ENCODE assay signal across 10 mouse cellular contexts in the genomic region with DNA sequence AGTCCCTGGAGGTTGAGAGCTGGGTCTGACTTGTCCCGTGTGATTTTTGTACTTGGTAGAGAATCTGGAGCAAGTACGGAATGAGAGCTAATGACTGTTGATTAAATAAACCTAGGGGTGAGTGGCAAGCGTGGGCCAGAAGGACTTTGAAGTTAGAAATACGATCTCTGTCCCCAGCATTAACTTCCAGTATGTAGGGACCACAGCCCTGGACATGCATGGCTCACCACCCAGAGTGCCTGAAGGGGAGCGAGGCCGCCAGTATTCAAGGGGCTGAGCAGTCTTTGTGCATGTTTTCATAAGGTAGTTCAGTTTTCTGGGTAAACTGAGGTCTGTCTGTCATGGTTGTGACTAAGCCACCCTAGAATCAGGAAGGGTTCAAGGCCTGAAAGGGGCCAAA. TPM values are rescaled to one million over a fixed set of nuclear protein-coding genes. Genes with fewer than 3 reads are reported as not detected.
DNase-seq lines count a peak whose midpoint lies in the region; ATAC-seq and TF ChIP-seq lines count a peak whose summit lies in the region.
"Had no signal": no experiment of that assay in that cellular context is flagged by ENCODE, and none has a peak within 500 bp of the region (broad histone marks: within the 10 kb centered on the region; RNA-seq: fewer than 3 reads in every experiment).

No protein-coding gene starts in this region.

- H3K4me1 ChIP-seq in heart, embryonic 16.5 days (ENCODE audit: control insufficient read depth, insufficient read depth, low read length) = peaks cover 5% of the 10 kb centered on the region
- peaks cover 18% of the 10 kb centered on the region for H3K4me1 ChIP-seq in embryonic facial prominence, embryonic 12.5 days
- H3K4me1 ChIP-seq in forebrain, embryonic 16.5 days (replicated peaks; ENCODE audit: control insufficient read depth, insufficient read depth, low read length) = peaks cover 40% of the 10 kb centered on the region
- H3K4me1 ChIP-seq in midbrain, embryonic 12.5 days = peaks cover 26% of the 10 kb centered on the region
- peaks cover 36% of the 10 kb centered on the region for H3K4me1 ChIP-seq in thymus, adult 2 months (replicated peaks; ENCODE audit: control insufficient read depth, insufficient read depth, low read length)

- no peaks in the 10 kb centered on the region for H3K9me3 ChIP-seq in heart, embryonic 16.5 days (replicated peaks; ENCODE audit: control insufficient read depth, low read length)
- no peaks in the 10 kb centered on the region for H3K9me3 ChIP-seq in embryonic facial prominence, embryonic 12.5 days
- no peaks in the 10 kb centered on the region for H3K9me3 ChIP-seq in forebrain, embryonic 16.5 days (ENCODE audit: control insufficient read depth, low read length)
- no peaks in the 10 kb centered on the region for H3K9me3 ChIP-seq in midbrain, embryonic 12.5 days

- WGBS in heart, embryonic 16.5 days = 39% methylated on average over 6 of the region's 6 CpGs
- 22% methylated on average over 6 of the region's 6 CpGs for WGBS in embryonic facial prominence, embryonic 12.5 days
- WGBS in forebrain, embryonic 16.5 days = 49% methylated on average over 6 of the region's 6 CpGs
- WGBS in midbrain, embryonic 12.5 days = 48% methylated on average over 6 of the region's 6 CpGs
- WGBS in thymus, adult 2 months = 63% methylated on average over 6 of the region's 6 CpGs

- H3K4me3 ChIP-seq in heart, embryonic 16.5 days (ENCODE audit: low read length) = no peak overlapping the region
- peak overlapping the region; percentile 48 for H3K4me3 ChIP-seq in embryonic facial prominence, embryonic 12.5 days
- peak overlapping the region; percentile 95; the same call in 1 of the 2 replicates for H3K4me3 ChIP-seq in forebrain, embryonic 16.5 days (replicated peaks; ENCODE audit: low read length)
- H3K4me3 ChIP-seq in midbrain, embryonic 12.5 days = 0 out of 2 replicates have a peak overlapping the region, but pooled peaks have one; percentile 76
- no peak overlapping the region for H3K4me3 ChIP-seq in thymus, adult 2 months (ENCODE audit: control insufficient read depth, insufficient read depth, low read length)

- no peak overlapping the region for H3K9ac ChIP-seq in heart, embryonic 16.5 days (ENCODE audit: low read length)
- no peak overlapping the region for H3K9ac ChIP-seq in embryonic facial prominence, embryonic 12.5 days
- no peak overlapping the region for H3K9ac ChIP-seq in forebrain, embryonic 16.5 days (replicated peaks; ENCODE audit: low read depth, low read length)
- H3K9ac ChIP-seq in midbrain, embryonic 12.5 days (replicated peaks) = no peak overlapping the region

- DNase-seq in heart, postnatal 36 days = no peak
- DNase-seq in frontal cortex, postnatal 14 days (ENCODE audit: low spot score in 2 of 2) = no peak
- DNase-seq in thymus, adult 2 months = no peak
- DNase-seq: kidney, postnatal 14 days had no signal

- H3K27ac ChIP-seq in heart, embryonic 16.5 days (ENCODE audit: low read length) = no peak overlapping the region
- no peak overlapping the region for H3K27ac ChIP-seq in embryonic facial prominence, embryonic 12.5 days
- H3K27ac ChIP-seq in forebrain, embryonic 16.5 days (ENCODE audit: low read length) = no peak overlapping the region
- no peak overlapping the region for H3K27ac ChIP-seq in midbrain, embryonic 12.5 days (replicated peaks)
- no peak overlapping the region for H3K27ac ChIP-seq in thymus, adult 2 months (ENCODE audit: control insufficient read depth, insufficient read depth, low read length)

- TF ChIP-seq POLR2A in thymus, adult 2 months (IDR thresholded peaks at IDR 0.05; ENCODE audit: control insufficient read depth, extremely low read depth, insufficient read depth, low read length, poor library complexity) = no peak

- no peak for ATAC-seq in heart, embryonic 16.5 days (replicated peaks; ENCODE audit: extremely low read depth, insufficient read depth, low FRiP score)
- ATAC-seq in embryonic facial prominence, embryonic 12.5 days (ENCODE audit: insufficient number of reproducible peaks, insufficient read depth, low FRiP score, low TSS enrichment) = no peak
- ATAC-seq in forebrain, embryonic 16.5 days = no peak
- ATAC-seq in midbrain, embryonic 12.5 days (ENCODE audit: low FRiP score, low read depth) = no peak
- no peak for ATAC-seq in CD4-positive, CD25-positive, alpha-beta regulatory T cell, adult 4 months

- peak overlapping the region; percentile 90; the same call in 1 of the 2 replicates for H3K4me2 ChIP-seq in heart, embryonic 16.5 days (ENCODE audit: low read depth, low read length)
- peak overlapping the region; percentile 98 for H3K4me2 ChIP-seq in embryonic facial prominence, embryonic 12.5 days (replicated peaks)
- H3K4me2 ChIP-seq in forebrain, embryonic 16.5 days (ENCODE audit: low read length) = peak overlapping the region; percentile 87
- H3K4me2 ChIP-seq in midbrain, embryonic 12.5 days (replicated peaks) = peak overlapping the region; percentile 90

- peaks cover 70% of the 10 kb centered on the region for H3K27me3 ChIP-seq in heart, embryonic 16.5 days (ENCODE audit: control insufficient read depth, insufficient read depth, low read length)
- peaks cover 72% of the 10 kb centered on the region for H3K27me3 ChIP-seq in embryonic facial prominence, embryonic 12.5 days
- H3K27me3 ChIP-seq in forebrain, embryonic 16.5 days (replicated peaks; ENCODE audit: control insufficient read depth, insufficient read depth, low read length) = peaks cover 22% of the 10 kb centered on the region
- H3K27me3 ChIP-seq in midbrain, embryonic 12.5 days = peaks cover 89% of the 10 kb centered on the region
- H3K27me3 ChIP-seq in thymus, adult 2 months (ENCODE audit: control insufficient read depth, insufficient read depth, low read length) = no peaks in the 10 kb centered on the region; the same call in 1 of the 2 replicates

- intact Hi-C loops in heart, postnatal 36 days (cut with DNase I) = loop anchor here (10.0 kb wide), 1 partner anchor 139 kb away; no protein-coding TSS in a partner anchor

- no peaks in the 10 kb centered on the region for H3K36me3 ChIP-seq in heart, embryonic 16.5 days (ENCODE audit: control insufficient read depth, insufficient read depth)
- no peaks in the 10 kb centered on the region for H3K36me3 ChIP-seq in embryonic facial prominence, embryonic 12.5 days
- H3K36me3 ChIP-seq in forebrain, embryonic 16.5 days (ENCODE audit: control insufficient read depth, insufficient read depth) = no peaks in the 10 kb centered on the region
- H3K36me3 ChIP-seq in midbrain, embryonic 12.5 days = no peaks in the 10 kb centered on the region
- no peaks in the 10 kb centered on the region for H3K36me3 ChIP-seq in thymus, adult 2 months (ENCODE audit: control insufficient read depth, insufficient read depth, low read length)

- TF ChIP-seq CTCF in thymus, adult 2 months (IDR thresholded peaks at IDR 0.05; ENCODE audit: borderline replicate concordance, control insufficient read depth, extremely low read depth, insufficient read depth, low read length, poor library complexity) = no peak

RNA-seq across cellular contexts. Expression of gene Kcnc1, which starts 0.7 kb away (rescaled TPM):
- 0.19 TPM in 1 of 2 replicates, not detected in the other for polyA plus RNA-seq in heart, embryonic 16.5 days (2015; fragmentation: Nextera tagmentation; extraction: Ambion mirVana)
- total RNA-seq in heart, postnatal 36 days (2021) = under 1 TPM; 0.14 to 0.17 TPM
- 0.50 and 0.81 TPM in 2 replicates for polyA plus RNA-seq in embryonic facial prominence, embryonic 12.5 days (2016; fragmentation: Nextera tagmentation; extraction: Ambion mirVana)
- polyA plus RNA-seq in forebrain, embryonic 16.5 days (2015; fragmentation: Nextera tagmentation; extraction: Ambion mirVana) = 7.6 and 8.4 TPM in 2 replicates
- polyA plus RNA-seq in midbrain, embryonic 12.5 days (2016; fragmentation: Nextera tagmentation; extraction: Ambion mirVana) = 7.1 and 9.5 TPM in 2 replicates
- polyA plus RNA-seq in CD4-positive, CD25-positive, alpha-beta regulatory T cell, adult 4 months (2017; shearing (Covaris generic)) = under 1 TPM in 1 of 2 experiments, not detected in 1; 0.05 TPM
- 1.3 and 1.6 TPM in 2 replicates for polyA plus RNA-seq in thymus, adult 2 months (2012; rRNA removed)

RNA-seq across cellular contexts. Expression of gene Myod1, which starts 19.3 kb away (rescaled TPM):
- polyA plus RNA-seq in heart, embryonic 16.5 days (2015; fragmentation: Nextera tagmentation; extraction: Ambion mirVana) = 0.22 and 0.43 TPM in 2 replicates
- total RNA-seq in heart, postnatal 36 days (2021) = not detected
- polyA plus RNA-seq in embryonic facial prominence, embryonic 12.5 days (2016; fragmentation: Nextera tagmentation; extraction: Ambion mirVana) = 27.4 and 28.8 TPM in 2 replicates
- 0.14 TPM in 1 of 2 replicates, not detected in the other for polyA plus RNA-seq in forebrain, embryonic 16.5 days (2015; fragmentation: Nextera tagmentation; extraction: Ambion mirVana)
- polyA plus RNA-seq in midbrain, embryonic 12.5 days (2016; fragmentation: Nextera tagmentation; extraction: Ambion mirVana) = not detected in 2 replicates
- not detected for polyA plus RNA-seq in CD4-positive, CD25-positive, alpha-beta regulatory T cell, adult 4 months (2017; shearing (Covaris generic))
- polyA plus RNA-seq in thymus, adult 2 months (2012; rRNA removed) = 0.05 TPM in 1 of 2 replicates, not detected in the other
- total RNA-seq: left cerebral cortex, postnatal 4 days had no signal

Comparison
In these comparisons a context has a peak if more than half of its experiments do, and no peak if none do; other contexts are left out.
1. H3K4me3 ChIP-seq: peak in embryonic facial prominence, embryonic 12.5 days (single experiment), forebrain, embryonic 16.5 days (single experiment) and midbrain, embryonic 12.5 days (single experiment); none in heart, embryonic 16.5 days (single experiment) and thymus, adult 2 months (single experiment).
2. RNA of gene Myod1, which starts 19.3 kb away (polyA plus RNA-seq): 27.4 to 28.8 TPM in embryonic facial prominence, embryonic 12.5 days; 0.22 to 0.43 TPM in heart, embryonic 16.5 days, 0.14 TPM in forebrain, embryonic 16.5 days, not detected in midbrain, embryonic 12.5 days, 0.05 TPM in thymus, adult 2 months and not detected in CD4-positive, CD25-positive, alpha-beta regulatory T cell, adult 4 months; every median in the first group is over 10 times any median in the second.
3. Peak in every context shown above with its lines, with median percentiles within 50 percentile points of each other: H3K4me2 ChIP-seq.